Mouse (Mus musculus): ENCODE measurements around the gene Nptx1. TPM values are rescaled to one million over a fixed set of nuclear protein-coding genes. Genes with fewer than 3 reads are reported as not detected.

The Nptx1 gene
- polyA plus RNA-seq (2016; fragmentation: Nextera tagmentation; extraction: Ambion mirVana), result 14.8 and 16.1 TPM in 2 replicates

DNA sequence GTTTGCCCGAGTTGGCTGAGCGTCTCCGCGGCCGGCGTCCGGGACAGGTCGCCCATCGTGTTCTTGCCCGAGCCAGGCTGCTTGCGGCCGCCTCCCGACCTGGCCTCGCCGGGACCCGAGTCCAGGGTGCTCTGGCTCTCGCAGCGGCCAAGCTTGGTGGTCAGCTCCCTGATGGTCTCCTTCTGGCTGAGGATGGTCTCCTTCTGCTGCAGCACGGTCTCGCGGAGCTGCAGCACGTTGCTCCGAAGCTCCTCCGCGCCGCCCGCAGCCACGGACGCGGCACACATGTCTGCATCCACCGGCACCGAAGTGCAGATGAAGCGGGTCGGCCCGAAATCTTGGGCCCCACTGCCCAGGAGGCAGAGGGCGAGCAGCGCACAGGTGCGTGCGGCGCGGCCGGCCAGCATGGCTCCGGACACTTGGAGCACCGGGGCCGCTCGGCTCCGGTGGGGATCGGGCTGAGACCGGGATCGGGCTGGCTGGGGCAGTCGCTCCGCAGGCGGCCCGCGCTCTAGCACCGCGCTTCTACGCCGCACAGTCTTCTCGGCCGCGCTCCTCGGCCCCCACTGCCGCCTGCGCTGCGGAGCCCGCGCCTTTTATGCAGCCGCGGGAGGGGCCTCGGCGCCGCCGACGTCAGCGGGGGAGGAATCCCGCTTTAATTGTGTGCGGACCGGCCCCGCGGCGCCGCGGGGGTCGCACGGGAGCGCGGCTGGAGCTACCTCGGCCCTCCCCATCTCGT is at the start of gene Nptx1:
Nptx1 (minus strand) TSS at position 571 of the 739 bp plus-strand sequence.
- Histone ChIP-seq H3K4me2 (replicated peaks) (peak within 1 kb of the TSS; percentile 98), H3K4me1 (peaks cover 72% of the 10 kb centered on the region), H3K36me3 (0 out of 2 replicates have a peak, but pooled peaks cover 2% of the 10 kb centered on the region), H3K9ac (peak within 1 kb of the TSS; percentile 77), H3K27ac (no peak within 1 kb of the TSS), H3K4me3 (peak within 1 kb of the TSS; percentile 64), H3K9me3 (no peaks in the 10 kb centered on the region), H3K27me3 (replicated peaks) (peaks cover 83% of the 10 kb centered on the region)
- peak; percentile 56; the same call in 1 of the 2 replicates for ATAC-seq (ENCODE audit: low FRiP score, low read depth)
- under 1% methylated on average over 90 of the region's 90 CpGs for WGBS

DNA sequence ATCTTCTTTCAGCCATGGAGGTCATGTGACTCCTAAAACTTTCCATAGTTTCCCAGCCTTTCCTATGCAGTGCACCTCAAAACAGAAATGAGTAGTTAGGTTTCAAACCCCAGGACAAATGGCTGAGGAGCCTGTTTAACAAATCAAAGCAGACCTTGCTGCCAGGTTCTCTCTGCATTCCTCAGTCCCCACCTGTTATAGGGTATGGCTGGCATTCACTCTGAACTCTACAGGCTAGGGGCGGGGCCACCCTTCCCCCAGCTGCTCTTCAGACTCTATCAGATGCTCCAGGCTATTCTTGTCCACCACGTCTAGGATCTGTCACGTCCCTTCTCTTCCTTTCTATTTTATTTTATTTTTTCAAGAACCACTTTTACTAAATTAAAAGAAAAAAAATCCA is 46.4 kb upstream of the Nptx1 start:
- Histone ChIP-seq H3K4me3 (no peak overlapping the region), H3K27ac (no peak overlapping the region), H3K9ac (no peak overlapping the region), H3K9me3 (no peaks in the 10 kb centered on the region), H3K4me1 (peaks cover 12% of the 10 kb centered on the region), H3K36me3 (no peaks in the 10 kb centered on the region), H3K27me3 (replicated peaks) (no peaks in the 10 kb centered on the region), H3K4me2 (replicated peaks) (no peak overlapping the region)
- WGBS, result 28% methylated on average over 3 of the region's 3 CpGs
- ATAC-seq (ENCODE audit: low FRiP score, low read depth), result no peak

DNA sequence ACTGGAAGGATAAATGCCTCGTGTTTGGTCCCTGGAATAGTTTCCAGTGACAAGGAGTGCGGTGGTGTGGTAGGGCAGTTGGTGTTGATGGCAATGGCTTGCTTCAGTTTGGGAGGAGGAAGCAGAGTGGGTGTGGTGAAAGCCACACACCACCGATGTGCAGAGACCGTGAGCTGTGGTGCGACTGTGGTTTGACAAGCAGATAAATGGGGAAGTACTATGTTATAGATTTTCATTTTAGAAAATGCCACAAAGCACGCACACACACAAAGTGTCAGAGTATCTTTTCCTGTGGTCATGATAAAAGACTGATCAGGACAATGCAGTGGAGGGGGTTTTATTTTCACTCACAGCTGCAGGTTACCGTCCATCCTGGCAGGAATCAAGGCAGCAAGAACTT is 41.7 kb upstream of the Nptx1 start:
- H3K27ac ChIP-seq, result no peak overlapping the region
- H3K4me2 ChIP-seq (replicated peaks), result no peak overlapping the region
- H3K9me3 ChIP-seq, result no peaks in the 10 kb centered on the region
- H3K27me3 ChIP-seq (replicated peaks), result no peaks in the 10 kb centered on the region
- no peaks in the 10 kb centered on the region for H3K36me3 ChIP-seq
- H3K4me3 ChIP-seq, result no peak overlapping the region
- no peak overlapping the region for H3K9ac ChIP-seq
- ATAC-seq (ENCODE audit: low FRiP score, low read depth), result no peak
- WGBS, result 89% methylated on average over 7 of the region's 7 CpGs
- H3K4me1 ChIP-seq, result peaks cover 18% of the 10 kb centered on the region

DNA sequence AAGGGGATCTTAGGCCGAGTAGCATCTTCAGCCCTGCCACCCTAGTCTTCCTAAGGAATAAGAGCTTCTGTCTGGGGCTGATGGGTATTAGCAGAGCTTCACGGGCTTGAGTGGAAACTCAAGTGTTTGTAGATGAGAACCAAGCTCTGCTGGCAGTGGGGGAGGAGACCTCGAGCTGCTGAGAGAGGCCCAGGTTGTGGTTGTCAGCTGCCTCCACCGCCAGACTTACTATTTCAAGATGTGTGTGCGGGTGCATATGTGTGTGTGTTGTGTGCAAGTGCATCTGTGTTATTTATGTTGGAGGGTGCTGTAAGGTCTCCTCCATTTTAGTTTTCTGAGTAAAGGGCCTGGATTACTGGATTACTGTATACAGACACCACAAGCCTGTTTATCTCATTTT is 39.6 kb upstream of the Nptx1 start:
- no peak overlapping the region for H3K9ac ChIP-seq
- 73% methylated on average over 5 of the region's 5 CpGs for WGBS
- ATAC-seq (ENCODE audit: low FRiP score, low read depth), result no peak

DNA sequence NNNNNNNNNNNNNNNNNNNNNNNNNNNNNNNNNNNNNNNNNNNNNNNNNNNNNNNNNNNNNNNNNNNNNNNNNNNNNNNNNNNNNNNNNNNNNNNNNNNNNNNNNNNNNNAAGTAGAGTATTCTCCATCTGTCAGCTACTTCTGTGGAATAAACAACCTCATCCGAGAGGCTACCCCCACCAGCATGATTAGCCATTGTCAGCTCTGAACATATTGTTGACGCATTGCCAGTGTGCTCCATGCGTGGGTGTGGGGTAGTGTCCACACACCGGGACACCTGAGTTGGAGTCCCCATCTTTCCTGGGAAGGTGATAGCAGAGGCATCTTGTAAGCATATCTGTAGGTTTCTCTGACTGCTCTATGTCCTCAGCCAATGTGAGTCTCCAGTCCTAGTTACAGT is 39.0 kb upstream of the Nptx1 start:
- ATAC-seq (ENCODE audit: low FRiP score, low read depth), result no peak
- H3K4me3 ChIP-seq, result no peak overlapping the region
- WGBS, result 86% methylated on average over 4 of the region's 4 CpGs
- no peak overlapping the region for H3K9ac ChIP-seq
- H3K36me3 ChIP-seq, result no peaks in the 10 kb centered on the region
- H3K27ac ChIP-seq, result no peak overlapping the region
- H3K4me2 ChIP-seq (replicated peaks), result no peak overlapping the region
- H3K4me1 ChIP-seq, result peaks cover 6% of the 10 kb centered on the region; the same call in 1 of the 2 replicates
- no peaks in the 10 kb centered on the region for H3K9me3 ChIP-seq
- H3K27me3 ChIP-seq (replicated peaks), result no peaks in the 10 kb centered on the region

More for the DNA sequence above, 39.6 kb upstream of the Nptx1 start:
- no peaks in the 10 kb centered on the region for H3K9me3 ChIP-seq
- H3K36me3 ChIP-seq, result no peaks in the 10 kb centered on the region
- H3K4me3 ChIP-seq, result no peak overlapping the region
- H3K4me1 ChIP-seq, result peaks cover 6% of the 10 kb centered on the region; the same call in 1 of the 2 replicates
- no peak overlapping the region for H3K4me2 ChIP-seq (replicated peaks)
- no peaks in the 10 kb centered on the region for H3K27me3 ChIP-seq (replicated peaks)
- no peak overlapping the region for H3K27ac ChIP-seq

DNA sequence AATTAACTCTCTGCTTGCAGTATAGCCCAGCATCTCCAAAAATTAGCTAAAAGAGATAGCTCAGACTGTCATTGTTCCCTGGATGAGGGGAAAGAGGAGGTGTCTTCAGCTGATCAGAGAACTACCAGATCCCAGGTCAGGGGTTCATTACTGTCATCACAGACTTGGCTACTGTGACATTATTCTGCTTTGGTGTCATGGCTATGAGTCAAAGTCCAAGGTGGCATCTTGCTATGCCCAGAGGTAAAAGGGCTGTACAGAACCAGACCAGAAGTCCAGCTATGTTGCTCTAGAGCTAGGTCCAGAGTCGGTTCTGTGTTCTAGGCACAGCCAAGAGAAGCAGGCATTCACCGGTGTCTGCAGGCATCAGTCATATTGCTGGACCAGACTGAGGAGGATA is 30.2 kb upstream of the Nptx1 start:
- WGBS, result 79% methylated on average over 2 of the region's 2 CpGs
- H3K4me1 ChIP-seq, result peaks cover 11% of the 10 kb centered on the region; the same call in 1 of the 2 replicates
- H3K9ac ChIP-seq, result no peak overlapping the region
- no peaks in the 10 kb centered on the region for H3K36me3 ChIP-seq
- no peaks in the 10 kb centered on the region for H3K9me3 ChIP-seq
- ATAC-seq (ENCODE audit: low FRiP score, low read depth), result no peak
- no peak overlapping the region for H3K4me2 ChIP-seq (replicated peaks)
- no peak overlapping the region for H3K27ac ChIP-seq
- H3K4me3 ChIP-seq, result no peak overlapping the region
- no peaks in the 10 kb centered on the region for H3K27me3 ChIP-seq (replicated peaks)

DNA sequence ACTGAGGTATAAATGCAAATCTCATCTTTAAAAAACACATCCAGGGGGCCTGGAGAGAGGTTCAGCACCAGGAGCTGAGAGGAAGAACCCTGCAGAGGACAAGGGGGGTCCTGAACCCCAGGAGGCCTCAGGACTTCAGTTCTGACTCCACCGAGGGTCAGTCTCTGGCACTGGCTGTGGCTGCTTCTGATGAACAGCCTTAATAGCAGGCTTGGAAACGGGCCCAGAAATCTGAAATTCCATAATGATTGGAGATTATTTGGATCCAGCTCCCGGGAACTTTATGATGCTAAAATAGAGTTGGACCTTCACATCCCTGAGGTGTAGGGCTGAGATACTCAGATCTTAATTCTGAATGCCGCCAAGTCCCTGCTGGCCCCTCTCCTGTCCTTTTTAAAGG is 29.3 kb upstream of the Nptx1 start:
- no peak overlapping the region for H3K4me3 ChIP-seq
- H3K9me3 ChIP-seq, result no peaks in the 10 kb centered on the region
- H3K4me2 ChIP-seq (replicated peaks), result no peak overlapping the region
- H3K36me3 ChIP-seq, result no peaks in the 10 kb centered on the region
- H3K27me3 ChIP-seq (replicated peaks), result no peaks in the 10 kb centered on the region
- H3K4me1 ChIP-seq, result peaks cover 16% of the 10 kb centered on the region; the same call in 1 of the 2 replicates
- WGBS, result 19% methylated on average over 4 of the region's 4 CpGs
- no peak overlapping the region for H3K27ac ChIP-seq
- H3K9ac ChIP-seq, result no peak overlapping the region
- no peak for ATAC-seq (ENCODE audit: low FRiP score, low read depth)

DNA sequence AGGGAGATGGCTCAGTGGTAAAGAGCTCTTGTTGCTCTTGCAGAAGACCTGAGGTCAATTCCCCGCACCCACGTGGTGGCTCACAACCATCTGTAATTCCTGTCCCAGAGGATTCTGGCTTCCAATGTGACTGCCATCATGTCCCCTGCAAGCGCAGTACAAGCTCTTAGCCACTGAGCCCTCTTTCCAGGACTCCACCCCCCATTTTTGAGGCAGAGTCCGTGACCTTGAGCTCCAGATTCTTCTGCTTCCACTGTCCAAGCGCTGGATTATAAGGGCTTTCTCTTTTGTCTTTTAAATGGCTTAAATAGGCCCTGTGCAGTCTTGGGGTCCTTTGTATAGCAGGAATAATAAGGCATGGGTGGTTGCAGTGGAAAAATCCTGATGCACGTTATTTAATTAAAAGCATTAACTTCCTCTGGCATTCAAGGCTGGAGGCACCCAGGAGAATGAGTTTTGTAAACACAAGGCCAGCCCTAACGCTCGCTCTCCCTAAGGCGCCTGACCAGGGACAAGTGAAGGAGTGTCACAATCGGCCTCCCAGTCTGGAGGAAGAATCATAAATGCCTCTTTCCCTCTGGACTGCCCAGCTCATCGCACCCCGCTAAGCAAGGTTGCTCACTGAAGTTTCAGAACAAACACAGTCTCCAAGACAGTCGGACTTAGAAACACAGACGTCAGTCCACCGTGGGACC is 24.9 kb upstream of the Nptx1 start:
- no peak overlapping the region for H3K27ac ChIP-seq
- no peak overlapping the region for H3K9ac ChIP-seq
- H3K4me3 ChIP-seq, result no peak overlapping the region
- no peaks in the 10 kb centered on the region for H3K36me3 ChIP-seq
- no peaks in the 10 kb centered on the region for H3K27me3 ChIP-seq (replicated peaks)
- H3K9me3 ChIP-seq, result no peaks in the 10 kb centered on the region
- ATAC-seq (ENCODE audit: low FRiP score, low read depth), result no peak
- peaks cover 14% of the 10 kb centered on the region; the same call in 1 of the 2 replicates for H3K4me1 ChIP-seq
- 53% methylated on average over 15 of the region's 15 CpGs for WGBS
- H3K4me2 ChIP-seq (replicated peaks), result no peak overlapping the region

DNA sequence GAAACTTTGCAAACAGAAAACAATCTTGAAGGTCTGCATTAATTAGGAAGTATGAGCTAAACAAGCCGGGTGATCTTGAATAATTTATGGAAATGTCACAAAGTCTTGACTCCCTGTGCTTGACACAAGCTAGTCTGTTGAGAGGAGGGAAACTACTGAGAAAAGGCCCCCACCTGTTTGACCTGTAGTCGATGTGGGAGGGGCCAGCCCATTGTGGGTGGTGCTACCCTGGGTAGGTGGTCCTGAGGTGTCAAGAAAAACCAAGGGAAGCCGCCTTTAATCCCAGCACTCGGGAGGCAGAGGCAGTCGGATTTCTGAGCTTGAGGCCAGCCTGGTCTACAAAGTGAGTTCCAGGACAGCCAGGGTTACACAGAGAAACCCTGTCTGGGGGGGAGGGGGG is 18.6 kb upstream of the Nptx1 start:
- WGBS, result 58% methylated on average over 5 of the region's 5 CpGs
- H3K4me3 ChIP-seq, result no peak overlapping the region

DNA sequence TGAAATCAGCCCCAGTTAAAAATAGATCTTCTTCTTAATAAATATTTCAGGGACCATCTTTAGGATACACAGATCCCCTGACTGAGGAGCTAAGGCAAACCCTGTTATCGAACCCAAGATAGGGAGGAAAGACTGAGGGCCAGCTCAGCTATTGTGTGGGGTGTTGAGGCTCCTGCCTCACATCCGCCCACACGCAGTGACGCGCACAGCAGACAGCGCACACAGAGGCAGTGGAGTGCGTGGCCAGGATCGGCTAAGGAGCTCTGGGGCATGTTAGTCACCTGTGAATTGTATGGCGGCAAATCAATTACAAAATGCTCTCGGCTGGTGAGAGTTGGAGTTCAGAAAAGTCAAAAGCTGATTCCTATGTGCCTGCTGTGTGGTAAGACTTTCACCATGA is 18.1 kb upstream of the Nptx1 start:
- no peak for ATAC-seq (ENCODE audit: low FRiP score, low read depth)
- H3K9ac ChIP-seq, result no peak overlapping the region
- H3K4me3 ChIP-seq, result no peak overlapping the region
- no peaks in the 10 kb centered on the region for H3K36me3 ChIP-seq
- no peaks in the 10 kb centered on the region for H3K9me3 ChIP-seq
- no peak overlapping the region for H3K27ac ChIP-seq
- WGBS, result 54% methylated on average over 10 of the region's 10 CpGs
- peaks cover 4% of the 10 kb centered on the region; the same call in 1 of the 2 replicates for H3K4me1 ChIP-seq
- H3K4me2 ChIP-seq (replicated peaks), result no peak overlapping the region
- H3K27me3 ChIP-seq (replicated peaks), result peaks cover 12% of the 10 kb centered on the region

More for the DNA sequence above, 18.6 kb upstream of the Nptx1 start:
- H3K9ac ChIP-seq, result no peak overlapping the region
- no peak for ATAC-seq (ENCODE audit: low FRiP score, low read depth)
- no peak overlapping the region for H3K4me2 ChIP-seq (replicated peaks)
- no peaks in the 10 kb centered on the region for H3K36me3 ChIP-seq
- no peaks in the 10 kb centered on the region for H3K9me3 ChIP-seq
- H3K27me3 ChIP-seq (replicated peaks), result peaks cover 12% of the 10 kb centered on the region
- no peak overlapping the region for H3K27ac ChIP-seq
- peaks cover 2% of the 10 kb centered on the region; the same call in 1 of the 2 replicates for H3K4me1 ChIP-seq

DNA sequence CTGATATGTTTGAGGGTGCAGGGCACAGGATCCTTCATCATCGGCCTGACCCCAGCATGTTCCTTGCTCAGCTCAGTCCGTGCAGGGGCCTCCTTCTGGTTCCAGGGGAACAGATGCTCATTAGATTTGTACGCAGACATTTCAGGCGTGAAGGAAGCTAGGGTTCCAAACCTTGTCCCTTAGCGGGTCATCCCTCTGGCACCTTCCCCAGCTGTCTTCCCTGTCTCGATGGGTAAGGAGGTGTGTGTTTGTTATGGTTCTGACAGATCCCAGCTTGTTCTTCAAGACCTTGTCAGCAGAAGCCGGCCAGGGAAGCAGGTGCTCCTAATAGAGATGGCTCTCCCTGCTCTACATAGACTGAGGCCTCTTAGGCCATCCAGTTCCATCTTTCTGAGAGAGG is 17.5 kb upstream of the Nptx1 start:
- Histone ChIP-seq H3K4me2 (replicated peaks) (no peak overlapping the region), H3K9me3 (no peaks in the 10 kb centered on the region), H3K27me3 (replicated peaks) (peaks cover 12% of the 10 kb centered on the region), H3K9ac (no peak overlapping the region), H3K27ac (no peak overlapping the region), H3K4me3 (no peak overlapping the region), H3K4me1 (peaks cover 5% of the 10 kb centered on the region), H3K36me3 (no peaks in the 10 kb centered on the region)
- 58% methylated on average over 7 of the region's 7 CpGs for WGBS
- ATAC-seq (ENCODE audit: low FRiP score, low read depth), result no peak

DNA sequence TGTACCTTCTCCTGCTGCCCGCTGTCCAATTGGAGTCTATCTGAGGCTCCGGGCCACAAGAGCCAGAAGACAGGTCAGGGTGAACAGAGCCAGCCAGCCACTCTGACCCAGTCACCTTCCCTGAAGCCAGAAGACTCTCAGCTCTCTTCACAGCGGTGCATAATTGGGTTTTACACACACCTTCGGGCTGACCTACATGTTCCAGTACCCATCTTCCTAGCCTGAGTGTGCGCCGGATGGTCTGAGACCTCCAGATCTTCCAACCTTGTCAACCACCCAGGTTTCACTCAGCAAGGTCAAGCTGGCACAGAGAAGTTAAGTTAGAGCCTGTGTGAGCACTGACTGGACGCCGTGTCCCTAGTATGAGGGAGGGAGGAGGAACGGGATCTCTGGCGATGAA is 16.8 kb upstream of the Nptx1 start:
- peaks cover 11% of the 10 kb centered on the region for H3K4me1 ChIP-seq
- H3K9me3 ChIP-seq, result no peaks in the 10 kb centered on the region
- 91% methylated on average over 10 of the region's 10 CpGs for whole genome bisulfite sequencing
- no peak for ATAC-seq (ENCODE audit: low FRiP score, low read depth)
- H3K27ac ChIP-seq, result no peak overlapping the region
- no peaks in the 10 kb centered on the region for H3K36me3 ChIP-seq
- peaks cover 12% of the 10 kb centered on the region for H3K27me3 ChIP-seq (replicated peaks)
- H3K4me3 ChIP-seq, result no peak overlapping the region
- no peak overlapping the region for H3K4me2 ChIP-seq (replicated peaks)
- H3K9ac ChIP-seq, result no peak overlapping the region
